Mouse (Mus musculus) leukemia stem cell, adult 10-12 weeks (primary cell): ENCODE results near the gene Cmc2. TPM values are rescaled to one million over a fixed set of nuclear protein-coding genes. Genes with fewer than 3 reads are reported as not detected.

Source experiments
- polyA plus RNA-seq: library from polyadenylated mRNA; stranded (reverse); fragments of >175 nt; gene quantifications from 2 replicates; pipeline ENCODE4 v1.2.3, GENCODE M21; 2012; ENCODE audit warnings: low replicate concordance

Gene Cmc2
- 14.1 and 40.0 TPM in 2 replicates for polyA plus RNA-seq

GRCm38 (mm10) chr8:116921337-116922059 is at the start of gene Cmc2, which contains the start of gene Cenpn:
Cmc2 (minus strand) TSS chr8:116921455.
Cenpn (plus strand) TSS chr8:116921730.

DNA sequence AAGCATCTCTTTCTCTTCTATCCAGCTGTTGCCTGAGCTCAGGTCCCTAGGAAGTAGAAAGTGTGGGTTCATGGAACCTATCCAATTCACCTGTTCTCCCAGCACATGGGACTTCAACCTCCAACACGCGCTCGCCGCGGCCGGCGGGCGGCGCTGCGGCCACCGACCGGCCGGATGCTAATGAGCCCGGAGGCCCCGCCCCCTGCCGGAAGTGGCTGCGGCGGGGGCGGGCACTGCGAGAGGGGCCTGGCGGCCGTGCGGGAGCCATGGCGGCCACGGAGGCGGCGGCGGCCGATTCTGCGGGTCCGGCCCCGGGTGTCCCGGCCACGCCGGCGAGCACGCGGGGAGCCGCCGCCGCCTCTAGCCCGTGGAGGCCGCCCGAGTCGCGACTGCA is 21.9 kb upstream of the Cmc2 start, which contains the start of gene Atmin:
TSS of gene Atmin (plus strand) at position 233 of the 394 bp plus-strand sequence.

Other genes with a start within 250 kb of the Cmc2 start
- 0.73 and 0.94 TPM in 2 replicates for gene Cdyl2, start 188.5 kb downstream of the Cmc2 start, polyA plus RNA-seq
- gene Cenpn, start 275 bp upstream of the Cmc2 start, polyA plus RNA-seq: 1.5 and 17.7 TPM in 2 replicates
- 5.6 and 12.8 TPM in 2 replicates for gene Atmin, start 21.9 kb upstream of the Cmc2 start, polyA plus RNA-seq
- 0.62 and 0.71 TPM in 2 replicates for gene 1700030J22Rik, start 57.5 kb upstream of the Cmc2 start, polyA plus RNA-seq
- 6.7 and 8.1 TPM in 2 replicates for gene Gcsh, start 72.1 kb upstream of the Cmc2 start, polyA plus RNA-seq
- 0.18 and 0.54 TPM in 2 replicates for gene Pkd1l2, start 161.0 kb upstream of the Cmc2 start, polyA plus RNA-seq
- not detected in 2 replicates for gene Bco1, start 174.4 kb upstream of the Cmc2 start, polyA plus RNA-seq
- 1.8 and 3.8 TPM in 2 replicates for gene Gan, start 236.7 kb upstream of the Cmc2 start, polyA plus RNA-seq